Mouse (Mus musculus): ENCODE results near the gene Lrrc8a. TPM values are rescaled to one million over a fixed set of nuclear protein-coding genes. Genes with fewer than 3 reads are reported as not detected.

Lrrc8a gene
- total RNA-seq, 1 experiment = 26.6 TPM

DNA sequence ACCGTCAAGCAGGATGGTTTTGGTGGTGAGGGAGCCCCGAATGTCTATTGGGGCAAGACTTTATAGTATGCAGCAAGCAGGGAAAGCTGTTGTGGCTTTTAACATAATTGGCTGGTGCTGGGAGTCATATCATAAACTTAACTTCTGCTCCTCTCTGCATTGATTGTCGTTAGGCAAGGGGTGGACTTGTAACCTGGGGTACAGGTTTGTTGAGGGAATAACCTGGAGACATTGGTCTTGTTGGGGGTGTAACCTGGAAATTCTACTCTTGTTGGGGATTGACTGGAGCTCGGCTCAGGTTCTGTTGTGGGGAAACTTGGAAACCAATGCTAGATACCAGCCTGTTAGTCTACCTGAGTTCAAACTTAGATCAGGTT is 25.4 kb upstream of the Lrrc8a start:
- Histone ChIP-seq H3K9ac (ENCODE audit: insufficient read depth, low read depth, low read length, poor library complexity, severe bottlenecking) (no peak overlapping the region), H3K27ac (ENCODE audit: insufficient read depth, low read depth, low read length, poor library complexity, severe bottlenecking) (no peak overlapping the region), H3K9me3 (ENCODE audit: control insufficient read depth, insufficient read depth, low read depth, low read length) (peaks cover 3% of the 10 kb centered on the region; the same call in 1 of the 2 replicates), H3K4me3 (ENCODE audit: insufficient read depth in 1 of 2, low read depth in 1 of 2, low read length in 2 of 2, poor library complexity in 1 of 2, severe bottlenecking in 1 of 2) (no peak overlapping the region), H3K36me3 (ENCODE audit: control insufficient read depth, insufficient read depth, low read length, poor library complexity, severe bottlenecking) (no peaks in the 10 kb centered on the region), H3K4me1 (ENCODE audit: control insufficient read depth in 2 of 2, insufficient read depth in 2 of 2, low read length in 2 of 2, poor library complexity in 1 of 2) (peaks cover 2 to 9% of the 10 kb centered on the region in 2 experiments; a peak in 1 of 4 replicates)
- in situ Hi-C loops (cut with MboI; ENCODE audit: low sequenced_read_pairs in 2 of 2, unreplicated experiment in 2 of 2) = no loop called here
- DNase-seq (ENCODE audit: low read depth, low spot score) = no peak
- TF ChIP-seq ZC3H11A (IDR thresholded peaks at IDR 0.05; ENCODE audit: borderline replicate concordance, low read depth, low read length) (no peak), MAFK (IDR thresholded peaks at IDR 0.05; ENCODE audit: insufficient read depth, low read depth, low read length) (no peak), CHD2 (IDR thresholded peaks at IDR 0.05; ENCODE audit: low read depth, low read length) (no peak), ZNF384 (IDR thresholded peaks at IDR 0.05; ENCODE audit: low read depth, low read length) (no peak), HCFC1 (IDR thresholded peaks at IDR 0.05; ENCODE audit: borderline replicate concordance, insufficient read depth, low read length) (no peak)

DNA sequence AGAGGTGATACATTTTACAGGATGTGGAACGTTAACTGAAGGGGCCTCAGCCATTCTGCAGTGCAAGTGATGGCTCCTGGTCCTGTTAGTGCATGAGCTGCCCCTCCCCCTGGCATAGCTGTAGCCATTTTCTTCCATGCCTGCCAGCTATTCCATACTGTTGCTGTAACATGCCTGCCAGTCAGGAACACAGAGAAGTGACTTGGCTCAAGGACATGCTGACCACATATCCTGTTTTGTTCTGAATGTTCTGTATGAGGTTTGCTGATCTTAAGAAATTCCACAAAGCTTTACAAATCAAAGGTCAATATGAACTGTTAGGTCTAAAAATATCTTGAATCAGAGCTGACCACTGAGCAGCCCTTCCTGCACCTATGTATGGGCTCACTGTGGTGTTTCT is 24.6 kb upstream of the Lrrc8a start:
- no peak overlapping the region for H3K27ac ChIP-seq (ENCODE audit: insufficient read depth, low read depth, low read length, poor library complexity, severe bottlenecking)
- no peak for TF ChIP-seq ZNF384 (IDR thresholded peaks at IDR 0.05; ENCODE audit: low read depth, low read length)
- no peak for TF ChIP-seq HCFC1 (IDR thresholded peaks at IDR 0.05; ENCODE audit: borderline replicate concordance, insufficient read depth, low read length)
- TF ChIP-seq ZC3H11A (IDR thresholded peaks at IDR 0.05; ENCODE audit: borderline replicate concordance, low read depth, low read length) = no peak
- no peak for TF ChIP-seq CHD2 (IDR thresholded peaks at IDR 0.05; ENCODE audit: low read depth, low read length)
- TF ChIP-seq MAFK (IDR thresholded peaks at IDR 0.05; ENCODE audit: insufficient read depth, low read depth, low read length) = no peak
- in situ Hi-C loops (cut with MboI; ENCODE audit: low sequenced_read_pairs in 2 of 2, unreplicated experiment in 2 of 2) = no loop called here
- H3K9ac ChIP-seq (ENCODE audit: insufficient read depth, low read depth, low read length, poor library complexity, severe bottlenecking) = no peak overlapping the region
- no peak overlapping the region for H3K4me3 ChIP-seq (ENCODE audit: insufficient read depth in 1 of 2, low read depth in 1 of 2, low read length in 2 of 2, poor library complexity in 1 of 2, severe bottlenecking in 1 of 2)
- peaks cover 2 to 9% of the 10 kb centered on the region in 2 experiments; a peak in 1 of 4 replicates for H3K4me1 ChIP-seq (ENCODE audit: control insufficient read depth in 2 of 2, insufficient read depth in 2 of 2, low read length in 2 of 2, poor library complexity in 1 of 2)
- peaks cover 4% of the 10 kb centered on the region; the same call in 1 of the 2 replicates for H3K9me3 ChIP-seq (ENCODE audit: control insufficient read depth, insufficient read depth, low read depth, low read length)
- DNase-seq (ENCODE audit: low read depth, low spot score) = no peak
- H3K36me3 ChIP-seq (ENCODE audit: control insufficient read depth, insufficient read depth, low read length, poor library complexity, severe bottlenecking) = no peaks in the 10 kb centered on the region

DNA sequence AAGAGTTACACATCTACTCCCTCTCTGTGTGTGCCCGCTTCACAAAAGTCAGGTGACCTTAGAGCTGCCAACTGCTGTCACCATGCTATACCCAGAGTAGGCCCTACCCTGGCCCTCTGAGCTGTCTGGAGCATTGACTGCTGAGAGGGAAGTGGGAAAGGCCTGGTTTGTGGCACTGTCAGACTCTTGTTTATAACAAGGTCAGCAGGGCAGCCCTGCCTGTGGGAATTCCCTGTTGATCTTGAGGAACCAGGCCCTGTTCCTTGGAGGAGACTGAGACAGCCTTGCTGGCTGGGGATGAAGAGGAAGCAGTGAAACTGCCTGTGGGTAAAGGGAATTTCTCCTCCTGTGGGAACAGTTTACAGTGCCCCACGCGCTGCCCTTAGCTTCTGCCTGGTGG is 22.8 kb upstream of the Lrrc8a start:
- TF ChIP-seq MAFK (IDR thresholded peaks at IDR 0.05; ENCODE audit: insufficient read depth, low read depth, low read length) (no peak), ZC3H11A (IDR thresholded peaks at IDR 0.05; ENCODE audit: borderline replicate concordance, low read depth, low read length) (no peak), CHD2 (IDR thresholded peaks at IDR 0.05; ENCODE audit: low read depth, low read length) (no peak), ZNF384 (IDR thresholded peaks at IDR 0.05; ENCODE audit: low read depth, low read length) (no peak), HCFC1 (IDR thresholded peaks at IDR 0.05; ENCODE audit: borderline replicate concordance, insufficient read depth, low read length) (no peak)
- in situ Hi-C loops (cut with MboI; ENCODE audit: low sequenced_read_pairs in 2 of 2, unreplicated experiment in 2 of 2) = no loop called here
- Histone ChIP-seq H3K27ac (ENCODE audit: insufficient read depth, low read depth, low read length, poor library complexity, severe bottlenecking) (no peak overlapping the region), H3K9ac (ENCODE audit: insufficient read depth, low read depth, low read length, poor library complexity, severe bottlenecking) (no peak overlapping the region), H3K9me3 (ENCODE audit: control insufficient read depth, insufficient read depth, low read depth, low read length) (peaks cover 6% of the 10 kb centered on the region; the same call in 1 of the 2 replicates), H3K36me3 (ENCODE audit: control insufficient read depth, insufficient read depth, low read length, poor library complexity, severe bottlenecking) (no peaks in the 10 kb centered on the region), H3K4me3 (ENCODE audit: insufficient read depth in 1 of 2, low read depth in 1 of 2, low read length in 2 of 2, poor library complexity in 1 of 2, severe bottlenecking in 1 of 2) (no peak overlapping the region), H3K4me1 (ENCODE audit: control insufficient read depth in 2 of 2, insufficient read depth in 2 of 2, low read length in 2 of 2, poor library complexity in 1 of 2) (peaks cover 2 to 9% of the 10 kb centered on the region in 2 experiments; a peak in 1 of 4 replicates)
- no peak for DNase-seq (ENCODE audit: low read depth, low spot score)

DNA sequence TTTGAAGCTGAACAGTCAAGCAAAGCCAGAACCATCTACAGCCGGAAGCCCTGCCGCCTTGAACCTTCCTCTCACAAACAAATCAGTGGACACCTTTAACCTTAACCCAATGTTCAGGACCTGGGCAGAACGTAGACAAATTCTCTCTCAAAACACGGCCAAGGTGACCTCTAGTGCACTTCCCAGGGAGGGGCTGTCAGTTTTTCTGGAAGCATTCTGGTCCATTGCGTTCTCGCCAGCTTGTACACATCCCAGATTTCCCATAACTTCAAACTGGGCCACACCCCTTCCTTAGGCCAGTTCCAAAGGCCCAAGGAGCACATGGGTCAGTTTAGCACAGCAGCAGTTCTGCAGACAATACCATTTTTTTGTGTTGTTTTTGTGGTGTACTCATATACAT is 22.0 kb upstream of the Lrrc8a start:
- in situ Hi-C loops (cut with MboI; ENCODE audit: low sequenced_read_pairs in 2 of 2, unreplicated experiment in 2 of 2) = no loop called here
- Histone ChIP-seq H3K4me3 (ENCODE audit: insufficient read depth in 1 of 2, low read depth in 1 of 2, low read length in 2 of 2, poor library complexity in 1 of 2, severe bottlenecking in 1 of 2) (no peak overlapping the region), H3K36me3 (ENCODE audit: control insufficient read depth, insufficient read depth, low read length, poor library complexity, severe bottlenecking) (no peaks in the 10 kb centered on the region), H3K4me1 (ENCODE audit: control insufficient read depth in 2 of 2, insufficient read depth in 2 of 2, low read length in 2 of 2, poor library complexity in 1 of 2) (peaks cover under 1 to 6% of the 10 kb centered on the region in 2 experiments; a peak in 1 of 4 replicates), H3K9me3 (ENCODE audit: control insufficient read depth, insufficient read depth, low read depth, low read length) (peaks cover 6% of the 10 kb centered on the region; the same call in 1 of the 2 replicates), H3K27ac (ENCODE audit: insufficient read depth, low read depth, low read length, poor library complexity, severe bottlenecking) (no peak overlapping the region), H3K9ac (ENCODE audit: insufficient read depth, low read depth, low read length, poor library complexity, severe bottlenecking) (no peak overlapping the region)
- no peak for DNase-seq (ENCODE audit: low read depth, low spot score)
- TF ChIP-seq MAFK (IDR thresholded peaks at IDR 0.05; ENCODE audit: insufficient read depth, low read depth, low read length) (no peak), ZC3H11A (IDR thresholded peaks at IDR 0.05; ENCODE audit: borderline replicate concordance, low read depth, low read length) (no peak), ZNF384 (IDR thresholded peaks at IDR 0.05; ENCODE audit: low read depth, low read length) (no peak), CHD2 (IDR thresholded peaks at IDR 0.05; ENCODE audit: low read depth, low read length) (no peak), HCFC1 (IDR thresholded peaks at IDR 0.05; ENCODE audit: borderline replicate concordance, insufficient read depth, low read length) (no peak)

Data from ES-E14 (cell line).